Mouse (Mus musculus) E14TG2a.4 (cell line): Measurements from ENCODE around the gene Cpsf4l.

Experiments
- H3K27me3 ChIP-seq: 2 replicates; pipeline ENCODE4 v1.6.1; 2014; ENCODE audit warnings: low read length, control low read depth; ENCODE audit not compliant: insufficient read depth
- H3K36me3 ChIP-seq: 2 replicates; pipeline ENCODE4 v1.6.1; 2014; ENCODE audit warnings: low read length, control low read depth; ENCODE audit not compliant: insufficient read depth
- H3K4me1 ChIP-seq: replicated peaks from 2 replicates; pipeline ENCODE4 v1.6.1; 2014; ENCODE audit warnings: low read depth, low read length, control low read depth
- H3K4me3 ChIP-seq: replicated peaks from 2 replicates; pipeline ENCODE4 v1.5.1; 2014; ENCODE audit warnings: mild to moderate bottlenecking, low read length
- H3K9me3 ChIP-seq: 2 replicates; pipeline ENCODE4 v1.6.1; 2014; ENCODE audit warnings: low read length, control low read depth
- CTCF ChIP-seq: conservative IDR thresholded peaks from 2 replicates; pipeline ENCODE4 v1.5.1; 2014; ENCODE audit warnings: low read length
- NANOG ChIP-seq: IDR thresholded peaks from 2 replicates; pipeline ENCODE4 v1.6.1; 2014; ENCODE audit warnings: borderline replicate concordance, low read length, mixed read lengths
- POU5F1 ChIP-seq: IDR thresholded peaks from 2 replicates; pipeline ENCODE4 v1.6.1; 2014; ENCODE audit warnings: low read length, borderline replicate concordance

Gene Cpsf4l

DNA sequence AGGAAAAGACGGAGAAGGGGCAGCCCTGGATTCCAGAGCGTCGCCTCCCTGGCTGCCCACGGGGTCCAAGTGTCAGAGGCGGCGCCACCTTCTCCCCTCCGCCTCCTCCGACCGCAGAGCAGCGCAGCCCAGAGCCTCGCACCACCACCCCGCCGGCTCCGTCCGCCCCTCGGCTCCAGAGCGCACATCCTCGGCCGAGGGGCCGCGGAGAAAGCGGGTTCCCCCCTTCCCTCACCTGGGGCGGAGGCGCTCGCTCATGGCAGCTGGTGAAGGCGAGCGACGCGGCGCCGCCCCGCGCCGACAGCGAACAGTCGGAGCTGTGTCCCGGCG lies 26.2 kb downstream of the Cpsf4l start:
- H3K4me1 ChIP-seq: peaks cover 78% of the 10 kb centered on the region
- H3K27me3 ChIP-seq: no peaks in the 10 kb centered on the region
- H3K4me3 ChIP-seq: peak overlapping the region; percentile 98
- H3K36me3 ChIP-seq: peaks cover 17% of the 10 kb centered on the region
- no peaks in the 10 kb centered on the region for H3K9me3 ChIP-seq
- no peak for TF ChIP-seq NANOG
- TF ChIP-seq POU5F1: no peak
- TF ChIP-seq CTCF: no peak

DNA sequence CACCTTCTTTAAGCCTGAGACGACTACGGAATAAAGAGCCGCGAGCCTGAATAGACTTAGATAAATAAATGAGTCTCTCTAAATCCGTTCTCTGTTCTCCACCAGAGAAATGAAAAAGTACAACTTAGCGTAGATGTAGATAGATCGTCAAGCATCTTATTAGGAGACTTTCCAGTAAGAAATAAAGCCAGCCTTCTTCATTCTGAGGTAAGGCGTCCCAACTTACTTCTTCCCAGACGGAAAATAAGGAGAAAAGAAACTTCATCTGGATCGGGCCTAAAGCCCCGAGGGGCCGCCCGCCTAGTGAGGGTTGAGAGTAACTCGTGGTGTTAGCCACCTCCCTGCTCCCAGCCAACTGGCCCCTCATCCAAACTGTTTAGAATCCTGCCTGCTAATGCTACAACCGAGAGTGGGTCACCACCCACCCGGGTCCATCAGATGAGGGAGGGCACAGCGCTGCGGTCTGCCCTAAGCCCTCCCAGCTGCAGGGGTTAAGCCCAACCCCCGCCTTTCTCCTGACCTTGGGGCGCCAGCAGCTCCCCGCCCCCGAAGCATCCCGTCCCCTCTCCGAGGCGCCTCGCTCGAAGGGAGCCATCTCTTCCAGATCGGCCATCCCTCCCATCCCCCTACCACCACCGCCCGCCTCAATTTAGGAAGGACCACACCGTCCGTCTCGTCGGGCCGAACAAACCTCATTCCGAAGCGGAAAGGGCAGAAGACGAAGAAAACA lies 26.8 kb downstream of the Cpsf4l start:
- H3K27me3 ChIP-seq: no peaks in the 10 kb centered on the region
- peak overlapping the region; percentile 98 for H3K4me3 ChIP-seq
- H3K36me3 ChIP-seq: peaks cover 17% of the 10 kb centered on the region
- peaks cover 78% of the 10 kb centered on the region for H3K4me1 ChIP-seq
- TF ChIP-seq NANOG (no peak), POU5F1 (no peak), CTCF (no peak)
- no peaks in the 10 kb centered on the region for H3K9me3 ChIP-seq

- TF ChIP-seq POU5F1 (no peak), CTCF (no peak), NANOG (no peak)
- Histone ChIP-seq H3K27me3 (no peaks in the 10 kb centered on the region), H3K4me3 (no peak overlapping the region)
These were observed 27.8 kb downstream of the Cpsf4l start for GRCm38 (mm10) chr11:113681979-113682378.

DNA sequence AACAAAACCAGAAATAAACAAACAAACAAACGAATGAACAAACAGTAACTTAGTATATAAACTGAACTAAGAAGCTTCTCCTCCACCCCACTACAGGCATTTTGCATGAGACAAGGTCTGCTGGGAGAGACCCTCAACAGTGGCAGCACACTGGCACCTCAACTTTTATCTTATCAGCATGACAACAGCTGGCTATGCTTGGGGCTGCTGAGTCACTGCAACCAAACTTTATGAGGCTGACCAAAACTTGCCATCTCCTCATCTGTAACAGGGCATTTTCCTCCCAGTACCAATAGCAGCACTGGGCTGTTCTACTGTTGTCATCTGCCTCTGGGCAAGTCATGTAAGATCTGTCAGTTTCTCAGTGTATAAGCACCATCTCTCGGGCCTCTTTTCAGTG lies 28.9 kb downstream of the Cpsf4l start:
- H3K4me1 ChIP-seq: peaks cover 76% of the 10 kb centered on the region
- H3K27me3 ChIP-seq: no peaks in the 10 kb centered on the region
- H3K36me3 ChIP-seq: peaks cover 27% of the 10 kb centered on the region
- TF ChIP-seq CTCF (no peak), NANOG (no peak), POU5F1 (no peak)
- no peak overlapping the region for H3K4me3 ChIP-seq
- no peaks in the 10 kb centered on the region for H3K9me3 ChIP-seq

More at GRCm38 (mm10) chr11:113681979-113682378, 27.8 kb downstream of the Cpsf4l start:
- H3K36me3 ChIP-seq: peaks cover 21% of the 10 kb centered on the region
- H3K4me1 ChIP-seq: peaks cover 78% of the 10 kb centered on the region
- H3K9me3 ChIP-seq: no peaks in the 10 kb centered on the region

DNA sequence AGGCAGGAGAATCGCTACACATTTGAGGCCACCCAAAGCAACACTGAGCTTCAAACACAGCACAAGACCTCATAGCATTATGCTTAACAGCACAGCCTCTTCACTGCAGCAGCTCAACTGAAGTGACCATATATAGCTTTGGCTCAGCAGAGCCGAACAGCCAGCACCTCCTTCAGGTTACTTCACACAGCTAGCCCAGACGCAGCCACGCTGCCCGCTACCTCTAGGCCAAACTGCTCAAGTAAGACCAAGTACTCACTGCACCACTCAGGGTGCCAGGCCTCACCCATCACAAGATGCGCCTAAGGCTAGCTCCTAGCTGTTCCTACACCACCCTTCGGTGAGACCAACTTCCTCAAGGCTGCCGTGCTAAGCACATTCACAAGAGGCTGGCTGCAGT lies 31.4 kb downstream of the Cpsf4l start:
- peaks cover 78% of the 10 kb centered on the region for H3K4me1 ChIP-seq
- peak overlapping the region; percentile 20; the same call in 1 of the 2 replicates for H3K4me3 ChIP-seq
- no peaks in the 10 kb centered on the region for H3K27me3 ChIP-seq
- H3K9me3 ChIP-seq: no peaks in the 10 kb centered on the region
- TF ChIP-seq NANOG (no peak), POU5F1 (no peak), CTCF (no peak)
- peaks cover 52% of the 10 kb centered on the region for H3K36me3 ChIP-seq

GRCm38 (mm10) chr11:113677378-113677777 lies 32.4 kb downstream of the Cpsf4l start:
- H3K36me3 ChIP-seq: peaks cover 62% of the 10 kb centered on the region
- no peak for TF ChIP-seq POU5F1
- TF ChIP-seq CTCF: no peak
- TF ChIP-seq NANOG: no peak
- H3K4me3 ChIP-seq: no peak overlapping the region
- no peaks in the 10 kb centered on the region for H3K27me3 ChIP-seq
- no peaks in the 10 kb centered on the region for H3K9me3 ChIP-seq
- peaks cover 73% of the 10 kb centered on the region for H3K4me1 ChIP-seq

GRCm38 (mm10) chr11:113676847-113677246 lies 33.0 kb downstream of the Cpsf4l start:
- peaks cover 66% of the 10 kb centered on the region for H3K36me3 ChIP-seq
- TF ChIP-seq POU5F1 (no peak), CTCF (no peak), NANOG (no peak)
- no peaks in the 10 kb centered on the region for H3K9me3 ChIP-seq
- H3K4me1 ChIP-seq: peaks cover 69% of the 10 kb centered on the region
- no peak overlapping the region for H3K4me3 ChIP-seq
- H3K27me3 ChIP-seq: no peaks in the 10 kb centered on the region

GRCm38 (mm10) chr11:113674595-113674994 lies 35.2 kb downstream of the Cpsf4l start:
- Histone ChIP-seq H3K27me3 (no peaks in the 10 kb centered on the region), H3K36me3 (peaks cover 85% of the 10 kb centered on the region), H3K9me3 (no peaks in the 10 kb centered on the region), H3K4me1 (peaks cover 58% of the 10 kb centered on the region), H3K4me3 (no peak overlapping the region)
- no peak for TF ChIP-seq CTCF
- no peak for TF ChIP-seq NANOG
- no peak for TF ChIP-seq POU5F1

DNA sequence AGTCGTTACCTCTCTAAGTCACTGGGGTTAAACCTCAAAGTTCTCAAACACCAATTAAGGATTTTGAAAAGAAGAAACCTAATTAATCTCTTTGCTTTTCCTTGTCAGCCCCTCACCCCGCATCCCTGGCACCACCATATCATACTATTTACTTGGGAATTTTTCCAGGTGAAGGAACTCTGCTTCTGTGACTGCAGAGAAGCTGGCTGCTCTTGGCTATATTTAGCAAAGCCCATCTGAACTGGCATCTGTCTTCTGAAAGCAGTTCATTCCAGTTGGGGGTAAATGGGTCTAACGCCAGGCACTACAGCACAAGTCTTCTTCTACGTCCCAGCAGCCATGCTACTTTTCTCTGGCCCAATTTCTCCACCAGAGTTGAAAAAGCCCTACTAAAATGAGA lies 36.2 kb downstream of the Cpsf4l start:
- no peak overlapping the region for H3K4me3 ChIP-seq
- TF ChIP-seq NANOG: no peak
- TF ChIP-seq POU5F1: no peak
- no peak for TF ChIP-seq CTCF
- H3K9me3 ChIP-seq: no peaks in the 10 kb centered on the region
- H3K4me1 ChIP-seq: peaks cover 53% of the 10 kb centered on the region
- H3K27me3 ChIP-seq: no peaks in the 10 kb centered on the region
- peaks cover 94% of the 10 kb centered on the region for H3K36me3 ChIP-seq
